Mouse (Mus musculus): ENCODE measurements around the gene Lrrc26. TPM values are rescaled to one million over a fixed set of nuclear protein-coding genes. Genes with fewer than 3 reads are reported as not detected.
"Not testable (repeated sequence)": the region's sequence is repeated elsewhere in the genome, so short reads cannot be mapped to it uniquely, and the experiment has no call there.

Gene Lrrc26
- polyA plus RNA-seq (2016; fragmentation: Nextera tagmentation; extraction: Ambion mirVana) = not detected in 2 replicates

DNA sequence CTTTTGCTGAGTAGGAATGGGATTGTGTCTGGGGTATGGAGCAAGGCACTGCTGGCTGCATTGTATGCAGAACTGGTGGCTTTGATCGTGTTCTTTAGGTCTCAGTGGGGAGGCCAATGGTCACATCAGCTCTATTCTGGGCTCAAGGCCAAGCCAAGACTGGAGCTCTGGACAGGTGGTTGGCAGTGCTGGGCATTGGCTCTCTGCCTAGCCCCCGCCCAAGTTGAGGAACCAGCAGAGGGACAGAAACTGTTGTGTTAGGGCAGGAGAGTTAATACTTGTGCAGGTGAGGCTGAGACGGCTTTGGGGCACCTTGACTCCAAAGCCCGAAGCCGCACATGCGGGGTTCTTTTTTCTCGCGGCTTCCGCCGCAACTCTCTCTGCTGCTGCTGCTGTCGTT lies at the start of gene Lrrc26:
Gene Lrrc26 (plus strand): TSS at position 265 of the 400 bp plus-strand sequence.
- WGBS (ENCODE audit: insufficient replicate concordance) = 14% methylated on average over 11 of the region's 11 CpGs
- no peak for ATAC-seq
- H3K4me1 ChIP-seq = peaks cover 31% of the 10 kb centered on the region
- no peak within 1 kb of the TSS for H3K27ac ChIP-seq
- no peak within 1 kb of the TSS for H3K4me2 ChIP-seq
- no peaks in the 10 kb centered on the region for H3K9me3 ChIP-seq (replicated peaks)
- no peak within 1 kb of the TSS for H3K4me3 ChIP-seq
- H3K36me3 ChIP-seq = peaks cover 18% of the 10 kb centered on the region
- H3K9ac ChIP-seq = no peak within 1 kb of the TSS
- peaks cover 70% of the 10 kb centered on the region for H3K27me3 ChIP-seq (replicated peaks)

DNA sequence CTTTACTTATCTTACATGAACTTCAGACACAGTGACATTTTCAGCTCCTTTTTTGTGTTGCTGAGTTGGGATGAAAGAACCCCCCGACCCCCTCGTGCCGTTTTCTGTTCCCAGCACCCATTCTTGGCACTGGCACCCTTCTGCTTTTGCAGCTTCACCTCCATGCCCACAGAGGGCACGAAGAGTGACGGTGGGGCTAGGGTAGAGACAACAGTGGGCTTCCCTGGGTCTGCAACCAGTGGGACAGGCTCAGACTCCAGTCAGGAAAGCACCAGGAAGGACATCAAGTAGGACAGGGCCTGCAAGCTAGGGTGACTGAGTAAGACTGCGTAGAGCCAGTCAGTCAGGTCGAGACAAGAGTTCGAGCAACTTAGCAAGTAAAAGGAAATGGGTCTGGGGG lies 49.4 kb upstream of the Lrrc26 start:
- no peak for ATAC-seq
- Histone ChIP-seq H3K4me1 (peaks cover 50% of the 10 kb centered on the region), H3K4me2 (peak overlapping the region; percentile 84), H3K9me3 (replicated peaks) (no peaks in the 10 kb centered on the region), H3K9ac (0 out of 2 replicates have a peak overlapping the region, but pooled peaks have one; percentile 28), H3K36me3 (peaks cover 3% of the 10 kb centered on the region; the same call in 1 of the 2 replicates), H3K4me3 (peak overlapping the region; percentile 58), H3K27ac (no peak overlapping the region), H3K27me3 (replicated peaks) (peaks cover 44% of the 10 kb centered on the region)
- WGBS (ENCODE audit: insufficient replicate concordance) = 49% methylated on average over 8 of the region's 8 CpGs

DNA sequence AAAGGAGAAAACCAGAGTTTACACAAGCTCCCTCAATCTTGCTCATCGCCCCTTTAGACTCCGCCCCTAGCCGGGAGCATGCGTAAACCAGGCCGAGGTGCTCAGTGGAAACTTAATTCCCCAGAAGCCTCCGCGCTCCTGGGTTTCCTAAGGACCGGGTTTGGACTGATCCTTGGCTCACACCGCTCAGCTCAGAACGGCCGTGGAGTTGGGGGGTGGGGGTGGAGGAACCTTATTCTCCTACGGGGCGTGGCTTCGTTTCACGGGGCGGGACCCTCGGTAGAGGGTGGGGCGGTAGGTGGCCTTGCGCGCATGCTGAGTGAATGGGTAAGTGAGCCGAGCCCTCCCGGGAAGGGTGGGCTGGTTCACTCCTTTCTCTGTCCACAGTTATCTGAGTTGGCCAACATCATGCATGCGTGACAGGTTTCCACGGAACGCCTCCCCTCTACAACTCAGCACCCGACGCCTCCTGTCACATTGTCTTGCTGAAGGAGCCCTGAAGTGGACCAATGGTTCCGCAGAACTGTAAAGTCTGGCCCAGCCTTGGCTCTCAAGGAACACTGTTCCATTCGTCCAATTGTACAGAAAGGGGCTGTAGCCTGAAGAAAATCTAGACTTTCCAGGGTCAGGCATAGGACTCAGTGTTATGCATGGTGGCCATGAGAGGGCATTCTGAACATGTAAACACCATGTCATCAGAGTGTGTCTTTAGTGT lies 48.8 kb upstream of the Lrrc26 start:
- under 1% methylated on average over 29 of the region's 29 CpGs for WGBS (ENCODE audit: insufficient replicate concordance)
- Histone ChIP-seq H3K9me3 (replicated peaks) (no peaks in the 10 kb centered on the region), H3K27ac (peak overlapping the region; percentile 45; the same call in 1 of the 2 replicates), H3K36me3 (peaks cover 9% of the 10 kb centered on the region), H3K4me2 (peak overlapping the region; percentile 84), H3K27me3 (replicated peaks) (peaks cover 38% of the 10 kb centered on the region), H3K4me1 (peaks cover 46% of the 10 kb centered on the region), H3K9ac (peak overlapping the region; percentile 28; the same call in 1 of the 2 replicates), H3K4me3 (peak overlapping the region; percentile 58)
- ATAC-seq = peak; percentile 76

DNA sequence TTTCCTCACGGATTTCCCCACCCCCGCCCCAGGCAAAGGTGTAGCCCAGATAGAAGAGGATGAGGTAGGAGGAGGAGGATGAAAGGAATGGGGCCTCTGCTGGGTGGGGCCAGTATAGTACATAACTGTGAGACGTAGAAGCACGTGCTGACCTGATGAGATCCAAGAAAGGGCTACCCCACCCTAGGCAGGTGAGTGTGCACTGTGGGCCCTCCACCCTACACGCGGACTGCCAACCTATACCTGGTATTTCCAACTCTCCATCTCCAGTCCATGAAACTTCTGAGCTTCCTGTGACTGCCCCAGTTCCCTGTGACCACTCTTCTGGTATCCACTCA lies 48.3 kb upstream of the Lrrc26 start:
- WGBS (ENCODE audit: insufficient replicate concordance) = 14% methylated on average over 6 of the region's 6 CpGs
- H3K36me3 ChIP-seq = peaks cover 14% of the 10 kb centered on the region
- H3K27me3 ChIP-seq (replicated peaks) = peaks cover 34% of the 10 kb centered on the region
- H3K27ac ChIP-seq = no peak overlapping the region
- peak overlapping the region; percentile 84 for H3K4me2 ChIP-seq
- H3K9ac ChIP-seq = no peak overlapping the region
- peaks cover 41% of the 10 kb centered on the region for H3K4me1 ChIP-seq
- peak; percentile 11; the same call in 1 of the 2 replicates for ATAC-seq
- H3K9me3 ChIP-seq (replicated peaks) = no peaks in the 10 kb centered on the region
- H3K4me3 ChIP-seq = peak overlapping the region; percentile 58

DNA sequence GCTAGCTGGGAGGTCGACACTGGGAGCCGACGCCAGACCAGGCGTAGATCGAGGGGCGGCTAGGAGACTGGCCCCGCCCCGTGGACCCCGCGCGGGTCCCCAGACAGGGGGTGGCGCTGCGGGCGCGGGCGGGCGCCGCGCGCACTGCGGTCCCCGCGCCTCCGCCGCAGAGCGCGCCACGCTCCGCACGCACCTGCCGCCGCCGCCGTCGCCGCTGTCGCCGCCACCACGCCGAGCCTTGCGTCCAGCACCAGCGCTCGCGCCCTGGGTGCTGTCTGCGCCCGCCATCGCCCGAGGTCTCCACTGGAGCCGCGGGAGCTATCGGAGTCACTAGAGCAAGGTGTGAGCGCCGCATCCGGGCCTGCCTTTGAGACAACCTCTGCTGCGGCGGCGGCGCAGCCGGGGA lies 47.6 kb upstream of the Lrrc26 start, which contains the start of the genes Rnf208 and Cysrt1:
Gene Rnf208 (plus strand): TSS at position 155 of the 406 bp plus-strand sequence.
Gene Cysrt1 (minus strand): TSS at position 352 of the 406 bp plus-strand sequence.
- no peaks in the 10 kb centered on the region for H3K9me3 ChIP-seq (replicated peaks)
- peaks cover 36% of the 10 kb centered on the region for H3K4me1 ChIP-seq
- ATAC-seq = no peak
- H3K27ac ChIP-seq = no peak within 1 kb of the TSS
- peak within 1 kb of the TSS; percentile 53 for H3K9ac ChIP-seq
- WGBS (ENCODE audit: insufficient replicate concordance) = under 1% methylated on average over 35 of the region's 59 CpGs
- peaks cover 21% of the 10 kb centered on the region for H3K36me3 ChIP-seq
- H3K4me2 ChIP-seq = peak within 1 kb of the TSS; percentile 84
- H3K27me3 ChIP-seq (replicated peaks) = peaks cover 30% of the 10 kb centered on the region
- H3K4me3 ChIP-seq = peak within 1 kb of the TSS; percentile 58

DNA sequence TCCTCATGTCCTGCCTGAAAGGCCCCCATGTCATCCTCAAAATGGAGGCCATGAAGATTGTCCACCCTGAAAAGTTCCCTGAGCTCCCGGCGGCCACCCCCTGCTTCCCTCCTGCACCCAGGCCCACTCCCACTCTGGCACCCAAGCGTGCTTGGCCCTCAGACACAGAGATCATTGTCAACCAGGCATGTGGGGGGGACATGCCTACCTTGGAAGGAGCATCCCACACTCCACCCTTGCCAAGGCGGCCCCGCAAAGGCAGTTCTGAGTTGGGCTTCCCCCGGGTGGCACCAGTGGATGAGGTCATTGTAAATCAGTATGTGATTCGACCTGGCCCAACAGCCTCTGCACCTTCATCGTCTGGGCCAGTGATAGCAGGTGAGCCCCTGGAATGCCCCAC lies 46.4 kb upstream of the Lrrc26 start:
- Histone ChIP-seq H3K9ac (no peak overlapping the region), H3K4me2 (no peak overlapping the region), H3K27ac (no peak overlapping the region), H3K9me3 (replicated peaks) (no peaks in the 10 kb centered on the region), H3K4me3 (no peak overlapping the region), H3K27me3 (replicated peaks) (peaks cover 30% of the 10 kb centered on the region), H3K4me1 (peaks cover 36% of the 10 kb centered on the region), H3K36me3 (peaks cover 33% of the 10 kb centered on the region)
- ATAC-seq = no peak
- WGBS (ENCODE audit: insufficient replicate concordance) = 72% methylated on average over 8 of the region's 8 CpGs

DNA sequence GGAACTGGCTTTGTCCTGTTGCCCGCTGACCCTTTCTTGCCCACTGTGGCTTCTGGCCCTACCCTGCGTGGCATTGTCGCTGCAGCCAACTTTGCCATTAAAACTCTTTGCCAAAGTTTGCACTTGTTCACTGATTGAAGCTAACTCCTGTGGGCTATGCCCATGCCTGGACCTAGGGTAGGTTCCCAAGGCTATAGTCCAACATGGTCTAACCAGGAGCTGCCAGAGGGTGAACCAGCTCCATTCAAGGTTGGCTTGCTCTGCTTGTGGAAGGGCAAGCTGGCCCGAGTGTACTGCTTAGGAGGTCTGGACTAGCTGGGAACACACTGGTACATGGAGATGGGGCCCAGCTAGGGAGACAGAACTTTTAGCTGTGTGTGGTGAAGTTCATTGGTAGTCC lies 45.6 kb upstream of the Lrrc26 start:
- no peak for ATAC-seq
- H3K9ac ChIP-seq = no peak overlapping the region
- peaks cover 30% of the 10 kb centered on the region for H3K27me3 ChIP-seq (replicated peaks)
- no peaks in the 10 kb centered on the region for H3K9me3 ChIP-seq (replicated peaks)
- H3K4me1 ChIP-seq = peaks cover 36% of the 10 kb centered on the region
- no peak overlapping the region for H3K4me2 ChIP-seq
- no peak overlapping the region for H3K27ac ChIP-seq
- H3K4me3 ChIP-seq = no peak overlapping the region
- peaks cover 41% of the 10 kb centered on the region for H3K36me3 ChIP-seq
- WGBS (ENCODE audit: insufficient replicate concordance) = 76% methylated on average over 4 of the region's 4 CpGs

DNA sequence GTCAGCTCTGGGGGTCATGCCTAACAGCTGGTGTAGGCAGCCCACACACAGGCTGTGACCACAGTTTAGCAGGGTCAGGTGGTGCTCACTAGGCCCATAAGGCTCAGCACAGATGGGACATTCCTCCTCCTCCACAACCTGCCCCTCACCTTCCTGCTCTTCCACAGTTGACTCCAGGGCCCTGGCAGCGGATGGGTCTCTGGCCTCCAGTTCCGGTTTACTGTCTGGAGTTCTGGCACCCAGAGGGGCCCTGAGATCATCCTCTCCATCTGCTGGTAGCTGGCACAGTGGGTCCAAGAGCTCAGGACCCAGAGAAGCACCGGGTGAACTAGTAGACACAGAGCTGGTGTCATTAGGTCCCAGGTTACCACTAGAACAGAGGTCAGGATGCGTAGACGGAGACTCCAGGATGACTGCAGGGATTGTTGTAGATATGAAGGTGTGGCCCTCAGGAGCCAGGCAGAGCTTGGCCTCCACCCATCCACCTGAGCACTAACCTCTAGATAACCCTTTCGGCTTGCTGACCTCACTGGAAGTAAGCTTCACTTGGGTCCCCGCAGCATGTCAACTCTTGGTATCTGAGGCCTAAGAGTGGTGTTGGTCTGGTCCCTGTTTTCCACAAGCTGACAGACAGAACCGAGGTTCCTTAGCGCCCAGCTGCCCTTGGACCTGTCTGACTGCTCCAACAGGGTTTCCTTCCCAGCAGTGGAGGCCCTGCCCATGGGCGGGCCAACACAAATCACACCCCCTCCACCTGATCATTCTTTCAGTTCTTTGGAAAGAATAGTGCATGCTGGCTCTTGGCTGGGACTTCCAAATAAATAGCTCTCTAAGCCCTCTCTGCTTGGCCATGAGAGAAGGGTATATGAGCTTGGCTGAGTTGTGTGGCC lies 43.3 kb upstream of the Lrrc26 start, which contains the start of gene AL732309.1:
Gene AL732309.1 (minus strand): TSS at position 681 of the 890 bp plus-strand sequence.
- Histone ChIP-seq H3K4me3 (no peak within 1 kb of the TSS), H3K4me1 (peaks cover 16% of the 10 kb centered on the region), H3K27ac (no peak within 1 kb of the TSS), H3K9ac (no peak within 1 kb of the TSS), H3K9me3 (replicated peaks) (no peaks in the 10 kb centered on the region), H3K4me2 (no peak within 1 kb of the TSS), H3K36me3 (peaks cover 64% of the 10 kb centered on the region), H3K27me3 (replicated peaks) (peaks cover 26% of the 10 kb centered on the region)
- 77% methylated on average over 10 of the region's 10 CpGs for WGBS (ENCODE audit: insufficient replicate concordance)
- no peak for ATAC-seq

DNA sequence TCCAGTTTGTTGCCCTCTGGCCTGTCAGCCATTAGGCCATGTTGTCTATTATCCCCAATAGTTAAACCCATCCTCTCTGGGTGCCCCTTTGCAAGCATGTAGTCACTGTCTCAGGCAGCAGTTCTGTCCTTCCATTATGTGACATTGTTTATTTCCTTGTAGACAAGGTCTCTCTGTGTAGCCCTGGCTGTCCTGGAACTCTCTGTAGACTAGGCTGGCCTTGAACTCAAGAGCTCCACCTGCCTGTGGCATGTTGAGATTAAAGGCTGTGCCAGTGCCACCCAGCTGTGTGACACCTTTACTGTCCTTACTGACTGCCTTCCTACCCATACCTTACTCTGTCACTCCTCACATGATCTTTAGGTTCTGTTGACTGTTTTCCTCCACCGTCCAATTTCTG lies 37.4 kb upstream of the Lrrc26 start:
- H3K27ac ChIP-seq = no peak overlapping the region
- ATAC-seq = no peak

DNA sequence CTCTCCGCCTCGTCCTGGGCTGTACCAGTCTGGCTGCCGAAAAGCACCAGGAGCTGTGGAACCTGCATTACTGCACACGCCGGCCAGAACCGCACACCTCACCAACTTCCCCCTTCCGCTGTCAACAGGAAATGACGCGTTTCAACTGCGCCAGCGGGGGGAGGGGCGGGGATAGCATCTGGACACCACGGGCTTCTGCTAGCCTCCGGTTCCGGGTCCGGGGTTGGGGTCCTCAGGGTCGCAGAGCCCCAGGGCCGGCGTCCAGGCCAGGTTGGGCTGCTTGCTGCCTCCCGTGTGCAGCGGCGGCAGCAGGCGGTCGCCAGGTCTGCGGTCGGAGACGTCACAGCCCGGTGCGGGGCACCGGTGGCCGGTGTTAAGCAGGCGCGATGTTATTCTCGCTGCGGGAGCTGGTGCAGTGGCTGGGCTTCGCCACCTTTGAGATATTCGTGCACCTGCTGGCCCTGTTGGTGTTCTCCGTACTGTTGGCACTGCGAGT lies 34.4 kb upstream of the Lrrc26 start, which contains the start of gene Tmem203:
Gene Tmem203 (plus strand): TSS at position 156 of the 496 bp plus-strand sequence.
- Histone ChIP-seq H3K4me3 (peak within 1 kb of the TSS; percentile 99), H3K9me3 (replicated peaks) (no peaks in the 10 kb centered on the region), H3K27me3 (replicated peaks) (no peaks in the 10 kb centered on the region), H3K27ac (peak within 1 kb of the TSS; percentile 85), H3K9ac (peak within 1 kb of the TSS; percentile 85), H3K36me3 (peaks cover 33% of the 10 kb centered on the region), H3K4me1 (peaks cover 23% of the 10 kb centered on the region), H3K4me2 (peak within 1 kb of the TSS; percentile 88)
- peak; percentile 86 for ATAC-seq
- WGBS (ENCODE audit: insufficient replicate concordance) = 1% methylated on average over 39 of the region's 39 CpGs

More for the DNA sequence above, 37.4 kb upstream of the Lrrc26 start:
- Histone ChIP-seq H3K4me1 (peaks cover 23% of the 10 kb centered on the region), H3K9ac (no peak overlapping the region), H3K36me3 (peaks cover 63% of the 10 kb centered on the region), H3K4me3 (no peak overlapping the region), H3K9me3 (replicated peaks) (no peaks in the 10 kb centered on the region), H3K4me2 (no peak overlapping the region), H3K27me3 (replicated peaks) (no peaks in the 10 kb centered on the region)
- WGBS (ENCODE audit: insufficient replicate concordance) = 83% methylated on average over 1 of the region's 1 CpGs

DNA sequence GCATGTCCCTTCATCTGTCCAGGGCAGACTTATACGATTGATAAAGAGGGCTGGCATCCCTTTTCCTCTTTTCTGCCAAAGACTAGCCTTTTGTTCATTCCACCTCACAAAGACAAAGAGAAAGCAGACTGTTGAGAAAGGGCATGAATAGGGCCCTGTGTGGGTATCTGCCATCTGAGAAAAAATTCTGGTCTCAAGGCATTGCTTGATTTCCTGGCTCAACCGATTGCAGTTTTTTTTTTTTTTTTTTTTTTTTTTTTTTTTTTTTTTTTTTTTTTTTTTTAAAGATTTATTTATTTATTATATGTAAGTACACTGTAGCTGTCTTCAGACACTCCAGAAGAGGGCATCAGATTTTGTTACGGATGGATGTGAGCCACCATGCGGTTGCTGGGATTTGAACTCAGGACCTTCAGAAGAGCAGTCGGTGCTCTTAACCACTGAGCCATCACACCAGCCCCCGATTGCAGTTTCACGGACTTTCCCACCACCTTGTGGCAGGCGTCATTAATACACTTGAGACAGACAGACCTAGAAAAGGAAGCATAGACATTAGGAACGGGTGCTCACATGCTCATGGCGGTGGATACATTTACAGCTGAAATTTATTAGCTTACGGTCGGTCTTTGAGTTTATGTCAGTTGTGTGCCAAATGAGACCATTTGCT lies 33.1 kb upstream of the Lrrc26 start:
- H3K4me1 ChIP-seq = peaks cover 27% of the 10 kb centered on the region
- WGBS (ENCODE audit: insufficient replicate concordance) = 39% methylated on average over 12 of the region's 12 CpGs
- H3K27ac ChIP-seq = 0 out of 2 replicates have a peak overlapping the region, but pooled peaks have one; percentile 85
- not testable (repeated sequence) for H3K27me3 ChIP-seq (replicated peaks); ATAC-seq; H3K9me3 ChIP-seq (replicated peaks)
- peak overlapping the region; percentile 99 for H3K4me3 ChIP-seq
- H3K9ac ChIP-seq = peak overlapping the region; percentile 85
- peak overlapping the region; percentile 88 for H3K4me2 ChIP-seq
- peaks cover 21% of the 10 kb centered on the region for H3K36me3 ChIP-seq

Measured in liver, embryonic 12.5 days (tissue).